Mouse (Mus musculus): Measurements from ENCODE around the gene Vamp4.

- no peak for TF ChIP-seq CTCF (IDR thresholded peaks at IDR 0.05; ENCODE audit: borderline replicate concordance, extremely low read depth, insufficient read depth, insufficient read length)
- no peak for TF ChIP-seq POLR2A (IDR thresholded peaks at IDR 0.05; ENCODE audit: borderline replicate concordance, extremely low read depth, insufficient read depth, insufficient read length, poor library complexity, severe bottlenecking)
These were observed 18.3 kb downstream of the Vamp4 start for GRCm38 (mm10) chr1:162588606-162589005.

All from brain, embryonic 14.5 days (tissue).